Mouse (Mus musculus) ES-Bruce4 (cell line): Measurements from ENCODE around the gene Arhgef10l. TPM values are rescaled to one million over a fixed set of nuclear protein-coding genes. Genes with fewer than 3 reads are reported as not detected.
"Not testable (repeated sequence)": the region's sequence is repeated elsewhere in the genome, so short reads cannot be mapped to it uniquely, and the experiment has no call there.

Source experiments
- H3K27ac ChIP-seq: 2 replicates; pipeline ENCODE4 v1.5.1; 2012; ENCODE audit warnings: low read length, inconsistent platforms; ENCODE audit not compliant: insufficient read depth
- H3K27me3 ChIP-seq: 2 replicates; pipeline ENCODE4 v1.6.1; 2012; ENCODE audit warnings: mild to moderate bottlenecking, low read length, inconsistent platforms; ENCODE audit not compliant: control insufficient read depth, poor library complexity, insufficient read depth, severe bottlenecking
- H3K36me3 ChIP-seq: 2 replicates; pipeline ENCODE4 v1.6.1; 2012; ENCODE audit warnings: inconsistent platforms, mild to moderate bottlenecking, low read length, moderate library complexity; ENCODE audit not compliant: control insufficient read depth, poor library complexity, insufficient read depth, severe bottlenecking
- H3K4me1 ChIP-seq: one replicate; pipeline ENCODE4 v1.8.1; 2011; ENCODE audit warnings: low read length; ENCODE audit not compliant: control insufficient read depth, insufficient read depth
- H3K4me3 ChIP-seq: 2 replicates; pipeline ENCODE4 v1.5.1; 2011; ENCODE audit warnings: low read depth, mild to moderate bottlenecking, low read length
- H3K9ac ChIP-seq: 2 replicates; pipeline ENCODE4 v1.6.1; 2012; ENCODE audit warnings: low read depth, mild to moderate bottlenecking, inconsistent platforms; ENCODE audit not compliant: poor library complexity, severe bottlenecking
- H3K9me3 ChIP-seq: replicated peaks from 2 replicates; pipeline ENCODE4 v1.6.1; 2012; ENCODE audit warnings: mild to moderate bottlenecking, low read length, inconsistent platforms; ENCODE audit not compliant: control insufficient read depth, poor library complexity, insufficient read depth, severe bottlenecking
- CTCF ChIP-seq: IDR thresholded peaks from one replicate; pipeline ENCODE4 v1.8.1; 2011; ENCODE audit warnings: low read depth, low read length
- EP300 ChIP-seq: IDR thresholded peaks from 2 replicates; pipeline ENCODE4 v1.6.1; 2011; ENCODE audit warnings: low read depth, low read length; ENCODE audit not compliant: insufficient read depth
- POLR2A ChIP-seq: IDR thresholded peaks from one replicate; pipeline ENCODE4 v1.8.1; 2011; ENCODE audit warnings: low read length; ENCODE audit not compliant: insufficient read depth
- polyA plus RNA-seq: library from polyadenylated mRNA; stranded (reverse); fragments of >200 nt; gene quantifications from 2 replicates; pipeline ENCODE4 v1.2.4, GENCODE M21; 2011; ENCODE audit warnings: low read depth; ENCODE audit not compliant: missing spikeins, insufficient read depth, insufficient read length

Arhgef10l gene
- polyA plus RNA-seq, 1 experiment = 7.7 TPM

DNA sequence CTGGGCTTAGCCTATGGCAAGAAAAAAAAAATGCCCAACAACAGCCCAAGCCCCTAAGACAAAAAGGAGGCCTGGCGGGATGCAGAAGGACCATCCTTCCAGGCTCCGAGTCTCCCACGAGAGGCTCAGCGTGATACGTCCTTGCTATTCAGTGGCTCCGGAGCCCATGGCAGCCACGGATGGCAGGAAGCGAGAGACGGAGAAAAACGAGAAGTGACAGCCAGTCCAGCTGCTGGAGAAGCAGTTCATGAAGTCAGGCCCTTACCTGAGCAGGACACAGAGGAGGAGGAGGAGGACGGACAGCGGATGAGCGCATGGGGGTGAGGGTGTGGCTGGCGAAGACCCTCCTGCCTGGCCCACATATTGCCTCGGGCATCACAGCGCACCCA lies 84.5 kb downstream of the Arhgef10l start:
- Histone ChIP-seq H3K9me3 (no peaks in the 10 kb centered on the region), H3K4me3 (0 out of 2 replicates have a peak overlapping the region, but pooled peaks have one; percentile 5), H3K9ac (no peak overlapping the region), H3K36me3 (no peaks in the 10 kb centered on the region), H3K4me1 (no peaks in the 10 kb centered on the region), H3K27me3 (no peaks in the 10 kb centered on the region), H3K27ac (no peak overlapping the region)
- no peak for TF ChIP-seq CTCF
- no peak for TF ChIP-seq POLR2A
- no peak for TF ChIP-seq EP300

DNA sequence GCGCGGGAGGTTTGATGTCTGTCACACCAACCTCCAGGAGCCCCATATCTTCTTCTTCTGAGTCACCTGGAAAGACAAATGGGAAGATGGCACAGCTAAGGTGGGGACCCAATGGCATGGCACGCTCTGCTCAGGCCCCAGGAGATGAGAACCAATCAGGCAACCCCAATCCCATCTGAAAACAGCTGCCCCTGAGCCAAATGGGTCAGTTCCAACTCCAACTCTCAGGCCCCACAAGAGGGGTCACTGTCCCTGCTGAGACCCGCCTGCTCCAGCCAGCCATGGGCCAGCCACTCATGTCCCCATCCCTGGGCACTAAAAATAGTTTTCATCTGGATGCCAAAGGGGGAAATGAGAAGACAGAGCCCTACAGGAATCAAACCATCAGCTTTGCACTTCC lies 84.9 kb downstream of the Arhgef10l start:
- Histone ChIP-seq H3K27me3 (no peaks in the 10 kb centered on the region), H3K9me3 (no peaks in the 10 kb centered on the region), H3K4me1 (no peaks in the 10 kb centered on the region), H3K9ac (no peak overlapping the region), H3K4me3 (no peak overlapping the region), H3K27ac (no peak overlapping the region), H3K36me3 (no peaks in the 10 kb centered on the region)
- TF ChIP-seq CTCF = no peak

DNA sequence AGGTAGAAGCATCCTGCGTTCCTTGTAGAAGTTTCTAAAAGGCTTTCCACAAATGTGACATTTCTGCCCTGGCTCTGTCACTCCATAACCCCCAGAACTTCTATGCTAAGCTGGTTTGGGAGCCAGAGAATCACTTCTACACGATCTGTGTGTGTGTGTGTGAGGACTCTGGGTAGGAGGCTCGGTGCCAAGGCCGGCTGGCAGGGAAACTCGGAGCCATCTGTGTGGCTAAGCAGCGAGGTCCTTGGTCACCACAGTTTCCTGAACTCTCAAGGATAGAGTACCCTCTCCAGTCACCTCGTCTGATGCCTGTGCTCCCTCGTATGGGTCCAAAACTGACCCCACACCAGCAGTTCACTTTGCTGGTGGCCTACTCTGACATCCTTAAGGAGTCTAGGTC lies 86.2 kb downstream of the Arhgef10l start:
- Histone ChIP-seq H3K36me3 (no peaks in the 10 kb centered on the region), H3K4me1 (no peaks in the 10 kb centered on the region), H3K9ac (no peak overlapping the region)

DNA sequence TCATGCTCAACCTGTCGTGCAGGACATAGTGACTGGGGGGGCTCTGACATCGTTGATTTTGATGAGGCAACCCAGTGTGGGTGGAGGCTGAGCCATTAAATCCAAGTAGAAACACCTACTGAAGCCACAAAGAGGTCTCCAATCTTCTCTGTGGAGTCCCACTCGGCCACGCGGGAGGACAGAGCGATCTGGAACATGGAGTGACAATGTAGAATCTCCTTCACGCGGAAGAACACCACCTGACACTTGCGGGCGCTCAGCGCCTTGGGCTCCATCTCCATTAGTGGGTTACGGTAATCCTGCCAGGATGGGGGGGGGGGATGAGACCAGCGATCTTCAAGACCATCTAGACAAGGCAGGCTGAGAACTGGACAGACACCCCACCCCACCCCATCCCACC lies 86.7 kb downstream of the Arhgef10l start:
- H3K36me3 ChIP-seq = no peaks in the 10 kb centered on the region
- TF ChIP-seq POLR2A (no peak), CTCF (no peak), EP300 (no peak)
- no peaks in the 10 kb centered on the region for H3K9me3 ChIP-seq
- H3K27me3 ChIP-seq = no peaks in the 10 kb centered on the region
- H3K27ac ChIP-seq = no peak overlapping the region
- H3K9ac ChIP-seq = no peak overlapping the region
- H3K4me3 ChIP-seq = no peak overlapping the region
- H3K4me1 ChIP-seq = no peaks in the 10 kb centered on the region

More for the DNA sequence above, 86.2 kb downstream of the Arhgef10l start:
- TF ChIP-seq POLR2A = no peak
- Histone ChIP-seq H3K27ac (no peak overlapping the region), H3K27me3 (no peaks in the 10 kb centered on the region), H3K9me3 (no peaks in the 10 kb centered on the region), H3K4me3 (no peak overlapping the region)

DNA sequence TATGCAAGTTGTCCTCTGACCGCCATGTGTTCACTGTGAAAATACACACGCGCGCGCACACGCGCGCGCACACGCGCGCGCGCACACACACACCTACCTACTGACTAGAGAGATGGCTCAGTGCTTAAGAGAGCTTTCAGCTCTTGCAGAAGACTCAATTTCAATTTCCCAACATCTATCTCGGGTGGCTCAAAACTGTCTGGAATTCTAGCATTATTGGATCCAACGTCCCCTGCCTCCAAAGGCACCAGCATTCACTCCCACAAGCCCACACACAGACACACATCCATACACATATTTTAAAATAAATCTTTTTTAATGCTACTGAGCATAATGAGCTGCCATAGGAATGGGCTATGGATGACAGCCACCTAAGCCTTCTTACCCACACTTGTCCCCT lies 89.2 kb downstream of the Arhgef10l start:
- Histone ChIP-seq H3K4me1 (no peaks in the 10 kb centered on the region), H3K9ac (no peak overlapping the region), H3K27ac (no peak overlapping the region), H3K36me3 (no peaks in the 10 kb centered on the region), H3K27me3 (no peaks in the 10 kb centered on the region), H3K4me3 (no peak overlapping the region), H3K9me3 (no peaks in the 10 kb centered on the region)
- TF ChIP-seq CTCF (no peak), POLR2A (no peak), EP300 (no peak)

DNA sequence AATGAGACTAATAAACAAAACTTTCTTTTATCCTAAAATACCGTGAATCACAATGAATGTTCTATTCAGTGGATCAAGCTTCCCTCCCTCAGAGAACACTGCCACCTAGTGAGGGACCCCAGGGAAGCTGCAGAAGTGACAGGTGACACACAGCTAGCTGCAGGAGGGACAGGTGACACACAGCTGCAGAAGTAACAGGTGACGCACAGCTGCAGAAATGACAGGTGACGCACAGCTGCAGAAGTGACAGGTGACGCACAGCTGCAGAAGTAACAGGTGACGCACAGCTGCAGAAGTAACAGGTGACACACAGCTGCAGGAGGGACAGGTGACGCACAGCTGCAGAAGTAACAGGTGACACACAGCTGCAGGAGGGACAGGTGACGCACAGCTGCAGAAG lies 90.9 kb downstream of the Arhgef10l start:
- H3K27ac ChIP-seq, H3K9ac ChIP-seq, H3K9me3 ChIP-seq, H3K36me3 ChIP-seq, H3K4me1 ChIP-seq, H3K4me3 ChIP-seq, H3K27me3 ChIP-seq: not testable (repeated sequence)
- TF ChIP-seq CTCF = peak; percentile 47

DNA sequence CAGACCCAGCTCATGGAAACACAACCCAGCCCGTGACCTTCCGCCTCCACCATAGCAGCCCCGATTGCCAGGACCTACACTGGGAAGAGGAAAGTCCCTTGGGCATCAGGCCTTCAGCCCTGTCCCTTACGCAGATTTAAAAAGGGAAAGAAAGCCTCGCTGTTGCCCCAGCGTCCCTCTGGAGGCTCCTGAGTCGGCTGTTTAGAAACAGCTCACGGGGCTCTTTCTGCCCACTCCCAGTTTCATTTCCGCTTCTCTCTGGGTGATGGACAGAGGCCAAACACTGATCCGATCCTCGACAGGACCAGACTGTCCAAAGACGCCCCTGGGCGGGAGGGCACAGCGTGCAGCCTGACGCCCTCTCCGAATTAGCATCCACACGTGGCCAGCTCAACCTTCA lies 93.4 kb downstream of the Arhgef10l start:
- Histone ChIP-seq H3K4me1 (no peaks in the 10 kb centered on the region), H3K9me3 (no peaks in the 10 kb centered on the region), H3K27me3 (no peaks in the 10 kb centered on the region), H3K4me3 (no peak overlapping the region), H3K27ac (no peak overlapping the region), H3K36me3 (no peaks in the 10 kb centered on the region), H3K9ac (no peak overlapping the region)
- TF ChIP-seq CTCF = no peak
- no peak for TF ChIP-seq EP300
- TF ChIP-seq POLR2A = no peak
